Mouse (Mus musculus): ENCODE results near the gene Nptx1. TPM values are rescaled to one million over a fixed set of nuclear protein-coding genes. Genes with fewer than 3 reads are reported as not detected.

Gene Nptx1
- polyA plus RNA-seq, 1 experiment from 2014 or later: 15.3 TPM

GRCm38 (mm10) chr11:119520005-119520712, 27.4 kb downstream of the Nptx1 start:
- no peak for ATAC-seq (ENCODE audit: low read depth)
- no peaks in the 10 kb centered on the region for H3K36me3 ChIP-seq
- 75% methylated on average over 5 of the region's 5 CpGs for WGBS
- H3K27me3 ChIP-seq: no peaks in the 10 kb centered on the region
- no peak overlapping the region for H3K27ac ChIP-seq (replicated peaks)
- peaks cover 27% of the 10 kb centered on the region for H3K4me1 ChIP-seq (replicated peaks)
- H3K9ac ChIP-seq: no peak overlapping the region
- no peaks in the 10 kb centered on the region for H3K9me3 ChIP-seq
- no peak overlapping the region for H3K4me3 ChIP-seq
- H3K4me2 ChIP-seq: no peak overlapping the region

GRCm38 (mm10) chr11:119519387-119519786, 28.2 kb downstream of the Nptx1 start:
- Histone ChIP-seq H3K4me1 (replicated peaks) (peaks cover 30% of the 10 kb centered on the region), H3K9ac (no peak overlapping the region), H3K4me3 (no peak overlapping the region), H3K9me3 (no peaks in the 10 kb centered on the region), H3K36me3 (no peaks in the 10 kb centered on the region), H3K27ac (replicated peaks) (no peak overlapping the region), H3K4me2 (no peak overlapping the region), H3K27me3 (no peaks in the 10 kb centered on the region)
- ATAC-seq (ENCODE audit: low read depth): no peak
- WGBS: 91% methylated on average over 1 of the region's 1 CpGs

GRCm38 (mm10) chr11:119516677-119517361, 30.7 kb downstream of the Nptx1 start:
- no peak overlapping the region for H3K4me3 ChIP-seq
- 60% methylated on average over 12 of the region's 12 CpGs for WGBS
- no peaks in the 10 kb centered on the region for H3K27me3 ChIP-seq
- H3K36me3 ChIP-seq: no peaks in the 10 kb centered on the region
- no peak for ATAC-seq (ENCODE audit: low read depth)
- no peaks in the 10 kb centered on the region for H3K9me3 ChIP-seq
- H3K9ac ChIP-seq: no peak overlapping the region
- no peak overlapping the region for H3K4me2 ChIP-seq
- peak overlapping the region; percentile 91 for H3K27ac ChIP-seq (replicated peaks)
- H3K4me1 ChIP-seq (replicated peaks): peaks cover 54% of the 10 kb centered on the region

- H3K4me2 ChIP-seq: no peak overlapping the region
- H3K4me3 ChIP-seq: no peak overlapping the region
- ATAC-seq (ENCODE audit: low read depth): no peak
- H3K36me3 ChIP-seq: no peaks in the 10 kb centered on the region
- WGBS: 54% methylated on average over 16 of the region's 16 CpGs
- H3K4me1 ChIP-seq (replicated peaks): peaks cover 58% of the 10 kb centered on the region
- H3K27me3 ChIP-seq: no peaks in the 10 kb centered on the region
- H3K27ac ChIP-seq (replicated peaks): peak overlapping the region; percentile 91
- no peaks in the 10 kb centered on the region for H3K9me3 ChIP-seq
- H3K9ac ChIP-seq: no peak overlapping the region
Measured at GRCm38 (mm10) chr11:119515823-119516676, 31.5 kb downstream of the Nptx1 start.

- peak; percentile 72 for ATAC-seq (ENCODE audit: low read depth)
- Histone ChIP-seq H3K27ac (replicated peaks) (peak overlapping the region; percentile 91), H3K9ac (peak overlapping the region; percentile 31), H3K36me3 (no peaks in the 10 kb centered on the region), H3K4me1 (replicated peaks) (peaks cover 67% of the 10 kb centered on the region), H3K9me3 (no peaks in the 10 kb centered on the region), H3K27me3 (no peaks in the 10 kb centered on the region), H3K4me3 (peak overlapping the region; percentile 2; the same call in 1 of the 2 replicates), H3K4me2 (peak overlapping the region; percentile 44)
- 3% methylated on average over 21 of the region's 21 CpGs for WGBS
Measured at GRCm38 (mm10) chr11:119514967-119515636, 32.5 kb downstream of the Nptx1 start.

GRCm38 (mm10) chr11:119514108-119514860, 33.3 kb downstream of the Nptx1 start:
- 42% methylated on average over 16 of the region's 16 CpGs for WGBS
- Histone ChIP-seq H3K4me3 (no peak overlapping the region), H3K4me1 (replicated peaks) (peaks cover 76% of the 10 kb centered on the region), H3K4me2 (peak overlapping the region; percentile 44), H3K36me3 (no peaks in the 10 kb centered on the region), H3K27ac (replicated peaks) (peak overlapping the region; percentile 91), H3K9me3 (no peaks in the 10 kb centered on the region), H3K9ac (peak overlapping the region; percentile 31), H3K27me3 (no peaks in the 10 kb centered on the region)
- ATAC-seq (ENCODE audit: low read depth): 0 out of 2 replicates have a peak, but pooled peaks have one; percentile 25

- Histone ChIP-seq H3K9me3 (no peaks in the 10 kb centered on the region), H3K36me3 (peaks cover 8% of the 10 kb centered on the region), H3K27ac (replicated peaks) (no peak overlapping the region), H3K4me3 (no peak overlapping the region), H3K4me1 (replicated peaks) (peaks cover 87% of the 10 kb centered on the region), H3K27me3 (no peaks in the 10 kb centered on the region), H3K9ac (no peak overlapping the region), H3K4me2 (no peak overlapping the region)
- 48% methylated on average over 9 of the region's 9 CpGs for WGBS
- ATAC-seq (ENCODE audit: low read depth): no peak
Measured at GRCm38 (mm10) chr11:119513038-119513659, 34.4 kb downstream of the Nptx1 start.

- Histone ChIP-seq H3K9ac (0 out of 2 replicates have a peak overlapping the region, but pooled peaks have one; percentile 31), H3K4me3 (no peak overlapping the region), H3K4me1 (replicated peaks) (peaks cover 64% of the 10 kb centered on the region), H3K27ac (replicated peaks) (peak overlapping the region; percentile 79), H3K9me3 (no peaks in the 10 kb centered on the region), H3K27me3 (no peaks in the 10 kb centered on the region), H3K36me3 (peaks cover 41% of the 10 kb centered on the region), H3K4me2 (no peak overlapping the region)
- WGBS: 17% methylated on average over 5 of the region's 5 CpGs
- ATAC-seq (ENCODE audit: low read depth): peak; percentile 36
Measured at GRCm38 (mm10) chr11:119509165-119509776, 38.3 kb downstream of the Nptx1 start.

- Histone ChIP-seq H3K4me2 (no peak overlapping the region), H3K4me3 (no peak overlapping the region), H3K9ac (no peak overlapping the region), H3K36me3 (peaks cover 53% of the 10 kb centered on the region), H3K27me3 (no peaks in the 10 kb centered on the region), H3K27ac (replicated peaks) (no peak overlapping the region), H3K9me3 (no peaks in the 10 kb centered on the region), H3K4me1 (replicated peaks) (peaks cover 54% of the 10 kb centered on the region)
- 85% methylated on average over 8 of the region's 8 CpGs for WGBS
- no peak for ATAC-seq (ENCODE audit: low read depth)
Measured at GRCm38 (mm10) chr11:119507772-119508171, 39.8 kb downstream of the Nptx1 start.

- no peaks in the 10 kb centered on the region for H3K9me3 ChIP-seq
- H3K27me3 ChIP-seq: no peaks in the 10 kb centered on the region
- peaks cover 42% of the 10 kb centered on the region for H3K4me1 ChIP-seq (replicated peaks)
- peaks cover 66% of the 10 kb centered on the region for H3K36me3 ChIP-seq
- H3K9ac ChIP-seq: no peak overlapping the region
- no peak overlapping the region for H3K4me3 ChIP-seq
- no peak for ATAC-seq (ENCODE audit: low read depth)
- H3K27ac ChIP-seq (replicated peaks): no peak overlapping the region
- H3K4me2 ChIP-seq: no peak overlapping the region
- 89% methylated on average over 4 of the region's 4 CpGs for WGBS
Measured at GRCm38 (mm10) chr11:119506386-119506785, 41.2 kb downstream of the Nptx1 start.
